Mouse (Mus musculus): Measurements from ENCODE around the gene Cd164. TPM values are rescaled to one million over a fixed set of nuclear protein-coding genes. Genes with fewer than 3 reads are reported as not detected.

The Cd164 gene
- polyA plus RNA-seq, 1 experiment from 2014 or later = 98.8 TPM

DNA sequence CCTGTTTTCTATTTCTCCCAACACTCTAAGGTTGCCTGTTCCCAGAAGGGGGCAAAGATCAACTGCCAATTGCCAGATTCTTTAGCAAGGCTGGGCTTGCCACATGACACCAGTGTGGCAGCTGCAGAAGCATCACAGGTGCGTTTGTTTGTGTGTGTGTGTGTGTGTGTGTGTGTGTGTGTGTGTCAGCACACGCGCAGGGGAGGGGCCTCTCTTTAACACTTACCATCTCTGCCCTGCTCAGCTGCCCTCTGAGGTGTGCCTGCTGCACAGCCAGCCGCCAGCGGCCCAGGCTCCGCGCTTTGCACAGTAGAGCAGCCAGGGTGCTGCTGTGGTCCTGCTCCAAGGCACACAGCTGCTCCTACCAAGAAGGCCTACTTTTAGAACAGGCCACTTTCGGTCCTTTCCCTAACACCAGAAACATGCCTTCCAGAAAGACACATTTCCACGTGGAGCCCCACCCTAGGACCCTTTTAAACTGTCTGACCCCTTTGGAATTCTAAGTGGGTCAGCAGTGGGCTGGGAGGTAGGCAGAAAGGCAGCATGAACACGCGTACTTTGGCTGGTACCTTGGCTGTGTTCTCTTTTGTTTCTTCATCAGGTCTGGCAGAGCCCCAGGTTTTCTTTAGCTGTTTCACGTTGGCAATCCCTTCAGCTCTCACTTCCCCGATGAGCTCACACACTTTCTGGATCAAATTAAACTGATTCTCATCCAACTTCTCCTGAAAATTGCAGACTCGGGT is 33.8 kb downstream of the Cd164 start:
- no peak overlapping the region for H3K9ac ChIP-seq
- ATAC-seq (ENCODE audit: low FRiP score, low read depth) = no peak
- no peaks in the 10 kb centered on the region for H3K4me1 ChIP-seq
- H3K4me3 ChIP-seq = no peak overlapping the region
- no peak overlapping the region for H3K27ac ChIP-seq
- no peak overlapping the region for H3K4me2 ChIP-seq (replicated peaks)
- H3K9me3 ChIP-seq = peaks cover 6% of the 10 kb centered on the region
- no peaks in the 10 kb centered on the region for H3K27me3 ChIP-seq (replicated peaks)
- WGBS = 56% methylated on average over 14 of the region's 14 CpGs
- H3K36me3 ChIP-seq = no peaks in the 10 kb centered on the region

DNA sequence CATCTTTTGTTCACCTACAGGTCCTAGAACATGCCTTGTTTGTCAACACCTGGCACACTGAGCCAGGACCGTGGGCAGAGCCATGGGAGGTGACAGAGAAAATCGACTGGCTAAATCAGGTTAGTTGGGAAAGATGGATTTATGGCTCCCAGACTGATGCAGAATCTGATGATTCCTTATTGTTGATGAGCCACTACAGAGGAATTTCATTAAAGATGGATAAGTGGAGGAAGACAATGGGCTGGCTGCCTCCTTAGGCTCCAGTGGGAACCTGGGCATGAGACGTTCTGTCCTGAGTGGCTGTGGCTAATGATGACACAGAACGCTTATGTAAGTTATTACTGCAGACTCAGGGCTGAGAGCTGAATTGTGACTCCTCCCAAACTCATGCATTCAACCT is 34.5 kb downstream of the Cd164 start:
- no peak overlapping the region for H3K27ac ChIP-seq
- H3K36me3 ChIP-seq = no peaks in the 10 kb centered on the region
- no peaks in the 10 kb centered on the region for H3K4me1 ChIP-seq
- no peak overlapping the region for H3K4me3 ChIP-seq
- no peak overlapping the region for H3K9ac ChIP-seq
- ATAC-seq (ENCODE audit: low FRiP score, low read depth) = no peak
- H3K4me2 ChIP-seq (replicated peaks) = no peak overlapping the region
- no peaks in the 10 kb centered on the region for H3K27me3 ChIP-seq (replicated peaks)
- 78% methylated on average over 4 of the region's 4 CpGs for WGBS
- peaks cover 6% of the 10 kb centered on the region for H3K9me3 ChIP-seq

DNA sequence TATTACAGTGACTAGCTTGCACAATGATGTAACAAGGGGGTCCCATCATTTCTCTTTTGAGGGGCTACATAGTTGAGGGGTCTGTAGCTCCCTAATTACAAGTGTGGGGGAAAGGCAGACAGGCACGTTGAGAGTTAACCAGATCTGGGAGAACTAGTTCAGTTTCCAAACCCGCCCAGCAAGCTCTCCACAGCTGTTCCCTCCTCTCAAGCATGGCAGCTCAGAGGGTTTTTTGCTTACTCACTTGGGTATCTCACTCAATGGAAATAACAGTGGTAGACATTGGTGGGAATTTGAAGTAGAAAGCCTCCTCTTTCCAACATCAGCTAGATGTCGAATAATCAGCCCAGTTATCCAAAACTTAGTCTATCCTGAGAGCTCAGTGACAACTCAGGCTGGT is 35.9 kb downstream of the Cd164 start:
- H3K27me3 ChIP-seq (replicated peaks) = no peaks in the 10 kb centered on the region
- no peak overlapping the region for H3K4me3 ChIP-seq
- H3K4me2 ChIP-seq (replicated peaks) = no peak overlapping the region
- no peak for ATAC-seq (ENCODE audit: low FRiP score, low read depth)
- H3K9me3 ChIP-seq = no peaks in the 10 kb centered on the region
- H3K4me1 ChIP-seq = no peaks in the 10 kb centered on the region
- H3K27ac ChIP-seq = no peak overlapping the region
- H3K9ac ChIP-seq = no peak overlapping the region
- H3K36me3 ChIP-seq = no peaks in the 10 kb centered on the region
- 94% methylated on average over 3 of the region's 3 CpGs for WGBS

DNA sequence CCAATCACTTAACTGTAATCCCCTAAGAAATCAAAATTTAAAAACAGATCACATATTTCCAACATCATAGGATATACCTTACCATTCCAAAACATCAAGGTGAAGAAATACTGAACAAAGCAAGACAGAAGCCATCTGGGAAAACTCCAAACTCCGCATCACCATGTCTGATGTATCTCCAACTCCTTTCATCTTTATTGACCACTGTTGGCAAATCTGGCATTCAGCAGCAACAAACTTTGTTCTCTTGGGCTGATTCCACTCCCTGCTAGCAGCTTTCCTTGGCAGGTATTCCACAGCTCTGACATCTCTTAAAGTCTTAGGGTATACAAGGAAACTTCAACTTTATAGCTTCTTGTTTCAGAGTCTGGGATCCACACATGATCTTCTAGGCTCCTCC is 39.2 kb downstream of the Cd164 start:
- no peak overlapping the region for H3K4me2 ChIP-seq (replicated peaks)
- no peak overlapping the region for H3K27ac ChIP-seq
- no peaks in the 10 kb centered on the region for H3K36me3 ChIP-seq
- no peaks in the 10 kb centered on the region for H3K4me1 ChIP-seq
- no peak for ATAC-seq (ENCODE audit: low FRiP score, low read depth)
- no peak overlapping the region for H3K9ac ChIP-seq
- H3K4me3 ChIP-seq = no peak overlapping the region
- H3K27me3 ChIP-seq (replicated peaks) = no peaks in the 10 kb centered on the region
- peaks cover 8% of the 10 kb centered on the region; the same call in 1 of the 2 replicates for H3K9me3 ChIP-seq
- 96% methylated on average over 1 of the region's 1 CpGs for WGBS

DNA sequence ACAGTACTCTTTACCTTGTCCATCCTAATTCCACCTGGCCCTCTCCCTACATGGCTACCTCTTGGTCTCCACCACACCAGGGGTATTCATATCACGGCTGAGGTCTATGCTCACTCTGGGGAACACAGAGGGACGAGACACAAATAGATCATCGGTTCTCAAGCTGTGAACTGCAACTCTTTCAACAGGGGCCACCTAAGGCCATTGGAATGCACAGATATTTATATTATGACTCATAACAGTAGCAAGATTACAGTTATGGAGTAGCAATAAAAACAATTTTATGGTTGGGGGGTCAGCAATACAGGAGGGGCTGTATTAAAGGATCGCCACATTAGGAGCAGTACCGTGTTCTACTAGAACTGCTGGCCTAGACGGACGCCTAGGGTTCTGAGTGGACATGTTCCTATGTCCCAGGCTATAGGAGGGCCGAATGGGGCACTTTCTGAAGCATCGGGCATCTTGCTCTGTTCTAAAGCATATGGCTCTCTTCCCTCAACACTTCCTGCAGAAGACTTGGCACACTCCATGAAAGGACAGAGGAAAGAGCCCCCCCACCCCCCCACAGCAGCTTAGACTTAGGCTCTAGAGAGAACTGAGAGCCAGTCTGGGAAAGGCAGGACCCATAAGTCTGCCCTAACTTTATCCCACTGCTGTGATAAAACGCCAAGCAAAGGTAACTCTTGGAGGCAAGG is 42.6 kb downstream of the Cd164 start:
- Histone ChIP-seq H3K36me3 (no peaks in the 10 kb centered on the region), H3K27ac (no peak overlapping the region), H3K4me1 (no peaks in the 10 kb centered on the region), H3K9ac (no peak overlapping the region), H3K4me2 (replicated peaks) (no peak overlapping the region), H3K4me3 (no peak overlapping the region), H3K27me3 (replicated peaks) (no peaks in the 10 kb centered on the region), H3K9me3 (peaks cover 8% of the 10 kb centered on the region; the same call in 1 of the 2 replicates)
- WGBS = 91% methylated on average over 10 of the region's 10 CpGs
- ATAC-seq (ENCODE audit: low FRiP score, low read depth) = no peak

DNA sequence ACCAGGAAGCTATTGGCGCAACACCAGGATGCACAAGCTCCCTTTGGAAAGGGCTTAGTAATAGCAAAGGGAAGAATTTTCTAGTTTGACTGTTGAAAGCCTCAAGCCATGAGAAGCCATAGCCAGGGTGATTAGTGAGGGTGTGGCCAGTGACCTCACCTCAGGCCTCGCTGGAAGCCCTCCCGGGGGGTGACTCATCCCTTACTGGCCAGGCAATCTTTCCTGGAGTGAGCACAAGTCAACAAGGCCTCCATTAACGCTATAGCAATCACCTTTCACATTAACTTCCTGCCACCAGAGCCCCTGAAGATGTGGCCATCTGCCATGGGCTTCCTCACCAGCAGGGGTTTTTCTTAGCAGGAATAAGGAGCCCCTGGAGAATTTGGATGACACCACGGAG is 45.9 kb downstream of the Cd164 start:
- Histone ChIP-seq H3K4me2 (replicated peaks) (no peak overlapping the region), H3K4me1 (no peaks in the 10 kb centered on the region), H3K27ac (no peak overlapping the region), H3K4me3 (no peak overlapping the region), H3K9ac (no peak overlapping the region), H3K27me3 (replicated peaks) (no peaks in the 10 kb centered on the region), H3K36me3 (no peaks in the 10 kb centered on the region), H3K9me3 (peaks cover 8% of the 10 kb centered on the region; the same call in 1 of the 2 replicates)
- WGBS = 38% methylated on average over 5 of the region's 5 CpGs
- no peak for ATAC-seq (ENCODE audit: low FRiP score, low read depth)

DNA sequence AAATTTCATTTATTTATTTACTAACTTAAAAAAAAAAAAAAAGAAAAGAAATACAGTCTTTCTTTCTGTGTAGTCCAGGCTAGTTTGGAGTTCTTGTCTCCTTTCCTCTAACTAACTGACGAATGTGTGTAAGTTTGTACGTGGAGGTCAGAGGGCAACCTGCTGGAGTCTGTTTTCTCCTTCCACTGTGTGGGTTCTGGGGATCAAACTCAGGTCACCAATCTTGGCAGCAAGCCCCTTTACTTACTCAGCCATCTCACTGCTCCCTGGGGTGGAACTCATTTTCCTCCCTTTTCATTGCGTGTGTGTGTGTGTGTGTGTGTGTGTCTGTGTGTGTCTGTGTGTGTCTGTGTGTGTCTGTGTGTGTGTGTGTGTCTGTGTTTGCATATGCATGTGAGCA is 49.1 kb downstream of the Cd164 start:
- H3K9ac ChIP-seq = no peak overlapping the region
- H3K27ac ChIP-seq = no peak overlapping the region
- H3K4me1 ChIP-seq = no peaks in the 10 kb centered on the region
- no peak overlapping the region for H3K4me2 ChIP-seq (replicated peaks)
- H3K36me3 ChIP-seq = no peaks in the 10 kb centered on the region
- WGBS = 46% methylated on average over 3 of the region's 3 CpGs
- no peaks in the 10 kb centered on the region for H3K27me3 ChIP-seq (replicated peaks)
- no peaks in the 10 kb centered on the region for H3K9me3 ChIP-seq
- H3K4me3 ChIP-seq = no peak overlapping the region
- ATAC-seq (ENCODE audit: low FRiP score, low read depth) = no peak

DNA sequence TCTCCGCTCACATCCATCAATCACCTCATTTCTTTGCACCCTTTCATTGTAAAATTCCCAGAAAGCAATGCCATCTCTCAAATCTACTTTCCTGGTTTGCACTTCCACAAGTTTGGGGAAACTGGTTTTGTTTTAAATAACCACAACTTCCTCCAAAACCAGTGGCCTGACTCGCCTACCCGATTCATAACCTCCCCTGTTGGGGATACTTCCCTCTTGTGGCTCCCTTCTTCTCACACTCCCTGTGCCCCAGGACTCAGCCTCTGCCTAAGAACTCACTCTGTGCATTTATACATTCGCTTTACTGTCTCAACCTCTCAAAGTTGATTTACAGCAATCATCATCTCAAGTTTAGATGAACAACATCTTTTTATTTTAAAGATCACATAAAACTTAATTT is 51.9 kb downstream of the Cd164 start:
- Histone ChIP-seq H3K4me2 (replicated peaks) (no peak overlapping the region), H3K36me3 (no peaks in the 10 kb centered on the region), H3K9ac (no peak overlapping the region), H3K4me3 (no peak overlapping the region), H3K9me3 (no peaks in the 10 kb centered on the region), H3K4me1 (no peaks in the 10 kb centered on the region), H3K27ac (no peak overlapping the region), H3K27me3 (replicated peaks) (no peaks in the 10 kb centered on the region)
- no peak for ATAC-seq (ENCODE audit: low FRiP score, low read depth)
- 84% methylated on average over 4 of the region's 4 CpGs for WGBS

DNA sequence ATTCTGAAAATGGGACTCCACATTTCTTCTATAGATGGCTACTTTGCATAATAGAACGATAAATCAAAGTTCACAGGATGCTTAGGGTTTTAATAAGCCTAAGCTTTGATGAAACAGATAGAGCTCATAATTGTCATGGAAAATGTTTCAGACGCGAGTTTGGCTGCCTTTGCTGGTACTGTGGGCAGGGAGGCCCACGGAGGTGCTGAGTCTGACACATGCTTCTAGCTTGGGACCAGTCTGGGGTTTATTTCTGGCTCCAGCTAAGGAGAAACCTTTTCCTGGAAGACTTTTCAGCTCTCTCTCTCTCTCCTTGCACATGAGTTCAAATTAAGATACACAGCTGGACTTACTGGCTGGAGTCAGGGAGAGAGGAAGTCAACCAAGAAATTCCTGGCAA is 53.1 kb downstream of the Cd164 start:
- Histone ChIP-seq H3K4me2 (replicated peaks) (no peak overlapping the region), H3K9ac (no peak overlapping the region), H3K36me3 (no peaks in the 10 kb centered on the region), H3K9me3 (no peaks in the 10 kb centered on the region), H3K27me3 (replicated peaks) (no peaks in the 10 kb centered on the region), H3K4me1 (no peaks in the 10 kb centered on the region), H3K27ac (no peak overlapping the region), H3K4me3 (no peak overlapping the region)
- WGBS = 89% methylated on average over 4 of the region's 4 CpGs
- no peak for ATAC-seq (ENCODE audit: low FRiP score, low read depth)

DNA sequence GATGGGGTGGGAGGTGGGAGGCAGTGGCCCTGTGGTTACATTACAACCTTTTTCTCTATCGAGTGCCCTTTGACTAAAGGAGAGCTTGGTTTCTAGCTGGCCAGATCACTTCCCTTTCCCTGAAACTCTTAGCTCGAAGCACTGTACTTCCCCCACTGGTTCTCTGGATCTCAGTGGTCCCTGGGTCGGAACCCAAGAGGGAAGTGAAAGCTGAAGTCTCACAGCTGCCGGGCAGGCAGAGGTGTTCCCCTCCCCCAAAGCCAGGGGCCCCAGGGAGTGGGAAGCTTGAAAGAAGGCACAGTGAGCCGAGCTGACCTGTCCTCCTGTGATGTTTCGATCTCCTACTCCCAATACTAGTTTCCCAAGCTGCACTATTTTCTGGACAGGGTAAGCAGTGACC is 54.0 kb downstream of the Cd164 start:
- H3K36me3 ChIP-seq = no peaks in the 10 kb centered on the region
- H3K9ac ChIP-seq = no peak overlapping the region
- WGBS = 35% methylated on average over 6 of the region's 6 CpGs
- no peak overlapping the region for H3K4me2 ChIP-seq (replicated peaks)
- no peaks in the 10 kb centered on the region for H3K9me3 ChIP-seq
- no peaks in the 10 kb centered on the region for H3K27me3 ChIP-seq (replicated peaks)
- no peak overlapping the region for H3K4me3 ChIP-seq
- ATAC-seq (ENCODE audit: low FRiP score, low read depth) = no peak
- H3K4me1 ChIP-seq = no peaks in the 10 kb centered on the region
- no peak overlapping the region for H3K27ac ChIP-seq

DNA sequence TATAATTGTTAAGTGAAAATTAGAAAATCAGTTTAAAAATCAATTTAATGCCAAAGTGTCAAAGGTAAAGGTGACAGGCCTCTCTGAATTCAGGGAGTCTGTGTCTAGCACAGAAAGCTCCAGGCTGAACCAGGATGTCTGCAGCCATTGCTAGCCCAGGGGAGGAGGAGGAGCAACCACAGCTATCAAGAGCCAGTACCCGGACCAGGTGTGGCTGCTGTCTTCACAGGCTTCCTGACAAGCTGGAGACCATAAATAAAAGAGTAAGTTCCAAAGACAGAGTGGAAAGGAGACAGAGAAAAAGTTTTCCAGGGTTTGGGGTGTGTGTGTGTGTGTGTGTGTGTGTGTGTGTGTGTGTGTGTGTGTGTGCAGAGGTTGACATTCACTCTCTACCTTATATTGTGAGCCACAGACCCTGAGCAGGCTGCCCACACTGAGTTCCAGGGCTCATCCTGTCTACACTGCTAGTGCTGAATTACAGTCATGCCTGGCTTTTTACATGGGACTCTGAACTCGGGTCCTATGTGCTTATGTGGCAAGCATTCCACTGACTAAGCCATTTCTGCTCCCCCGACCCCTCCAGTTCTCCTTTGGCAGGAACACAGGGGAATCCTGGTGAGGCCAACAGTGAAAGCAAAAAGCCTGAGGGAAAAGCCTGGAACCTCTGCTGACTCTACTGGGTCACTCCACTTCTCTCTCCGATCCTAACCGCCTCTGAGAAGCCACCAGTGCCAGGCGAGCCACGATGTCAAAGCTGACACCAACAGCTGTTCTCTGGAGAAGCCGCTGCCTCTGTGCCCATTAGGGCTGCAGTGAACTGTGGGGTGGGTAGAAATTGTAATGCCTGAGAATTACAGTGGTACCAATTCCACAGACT is 56.5 kb downstream of the Cd164 start:
- Histone ChIP-seq H3K9me3 (no peaks in the 10 kb centered on the region), H3K4me1 (no peaks in the 10 kb centered on the region), H3K4me2 (replicated peaks) (no peak overlapping the region), H3K27me3 (replicated peaks) (no peaks in the 10 kb centered on the region), H3K36me3 (no peaks in the 10 kb centered on the region), H3K4me3 (no peak overlapping the region), H3K27ac (no peak overlapping the region), H3K9ac (no peak overlapping the region)
- ATAC-seq (ENCODE audit: low FRiP score, low read depth) = no peak
- WGBS = 72% methylated on average over 8 of the region's 8 CpGs

DNA sequence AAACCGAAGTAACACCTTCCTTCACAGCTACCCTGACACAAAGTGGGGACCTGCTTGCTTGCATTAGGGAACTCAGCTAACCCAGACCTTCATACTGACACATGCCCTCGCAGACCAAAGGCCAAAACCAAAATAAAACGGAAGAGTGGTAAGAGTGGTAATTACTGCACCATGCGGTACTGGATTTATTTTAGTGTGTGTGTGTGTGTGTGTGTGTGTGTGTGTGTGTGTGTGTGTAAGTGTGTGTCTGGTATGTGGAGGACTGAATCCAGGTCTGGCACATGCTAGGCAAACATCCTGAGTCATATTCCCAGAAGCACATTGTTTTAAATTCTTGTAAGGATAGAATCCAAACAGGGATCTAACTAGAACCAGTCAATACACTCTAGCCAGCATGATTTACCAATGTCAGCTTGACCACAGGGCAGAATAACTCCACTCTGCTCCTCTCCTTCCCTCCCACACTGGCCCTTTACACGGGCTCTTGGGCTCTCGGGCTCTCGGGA is 57.2 kb downstream of the Cd164 start:
- H3K36me3 ChIP-seq = no peaks in the 10 kb centered on the region

More for the DNA sequence above, 57.2 kb downstream of the Cd164 start:
- no peak overlapping the region for H3K4me3 ChIP-seq
- no peak overlapping the region for H3K9ac ChIP-seq
- H3K4me1 ChIP-seq = no peaks in the 10 kb centered on the region
- H3K27ac ChIP-seq = no peak overlapping the region
- ATAC-seq (ENCODE audit: low FRiP score, low read depth) = no peak
- H3K9me3 ChIP-seq = no peaks in the 10 kb centered on the region
- no peaks in the 10 kb centered on the region for H3K27me3 ChIP-seq (replicated peaks)
- no peak overlapping the region for H3K4me2 ChIP-seq (replicated peaks)
- 85% methylated on average over 7 of the region's 7 CpGs for WGBS
